Mouse (Mus musculus): ENCODE measurements around the gene Gm10570. TPM values are rescaled to one million over a fixed set of nuclear protein-coding genes. Genes with fewer than 3 reads are reported as not detected.

The Gm10570 gene
- polyA plus RNA-seq, 1 experiment, result not detected

DNA sequence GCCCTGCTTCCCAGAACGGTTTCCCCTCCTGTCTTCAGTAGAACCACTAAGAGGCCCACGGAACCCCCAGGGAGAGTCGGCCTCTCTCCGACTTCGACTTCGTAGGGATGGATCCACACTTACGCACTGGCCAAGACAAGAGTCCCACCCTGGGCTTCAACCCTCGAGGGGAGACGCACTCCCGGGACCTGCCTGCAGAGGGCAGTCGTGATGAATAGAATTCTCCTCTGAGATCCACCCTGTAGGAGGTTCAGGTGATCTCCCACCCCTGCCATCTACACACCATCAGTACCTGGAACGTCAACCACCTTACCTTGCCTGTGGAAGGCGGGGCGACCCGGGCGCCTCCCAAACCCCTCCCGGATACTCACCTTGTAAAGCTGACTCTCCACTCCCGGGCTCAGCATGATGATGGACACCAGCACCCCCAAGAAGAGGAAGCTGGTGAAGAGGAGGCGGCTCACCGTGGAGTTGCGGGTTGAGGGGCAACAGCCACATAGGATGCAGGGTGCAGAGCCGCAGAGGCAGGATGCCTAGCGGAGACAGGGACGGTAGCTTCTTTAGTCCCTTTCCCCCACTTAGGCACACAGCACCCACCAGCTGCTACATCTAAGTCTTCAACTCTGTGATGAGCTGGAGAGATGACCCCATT, 43.6 kb downstream of the Gm10570 start:
- Histone ChIP-seq H3K27ac (ENCODE audit: control insufficient read depth, insufficient read depth, low read depth, low read length, poor library complexity) (no peak overlapping the region), H3K4me3 (replicated peaks; ENCODE audit: control insufficient read depth, low read depth, low read length) (no peak overlapping the region), H3K4me1 (ENCODE audit: control insufficient read depth, insufficient read depth, low read length) (no peaks in the 10 kb centered on the region; the same call in 1 of the 2 replicates)
- no peak for TF ChIP-seq POLR2A (IDR thresholded peaks at IDR 0.05; ENCODE audit: borderline replicate concordance, control insufficient read depth, low read depth, low read length)
- peak; percentile 79 for TF ChIP-seq CTCF (IDR thresholded peaks at IDR 0.05; ENCODE audit: control insufficient read depth, insufficient read depth, low read length)
- WGBS, result 5% methylated on average over 24 of the region's 24 CpGs

DNA sequence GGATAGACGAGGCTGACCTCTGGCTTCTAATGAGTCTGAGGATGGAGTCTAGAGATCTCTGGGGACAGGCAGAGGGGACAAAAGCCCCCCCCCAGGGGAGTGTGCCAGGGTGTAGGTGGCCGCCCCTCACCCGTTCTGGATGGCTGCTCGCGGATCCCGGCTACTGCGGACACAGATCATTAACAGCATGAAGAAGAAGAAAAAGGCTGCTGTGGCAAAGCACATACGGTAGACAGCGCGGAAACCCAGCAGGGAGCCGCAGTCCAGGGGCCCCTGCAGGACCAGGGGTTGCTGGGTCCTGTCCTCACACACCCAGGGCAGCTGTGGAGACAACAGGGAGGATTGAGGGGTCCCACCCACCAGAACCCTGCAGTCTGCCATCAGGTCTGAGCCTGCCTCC, 44.3 kb downstream of the Gm10570 start:
- 34% methylated on average over 11 of the region's 11 CpGs for WGBS
- Histone ChIP-seq H3K4me1 (ENCODE audit: control insufficient read depth, insufficient read depth, low read length) (no peaks in the 10 kb centered on the region; the same call in 1 of the 2 replicates), H3K27ac (ENCODE audit: control insufficient read depth, insufficient read depth, low read depth, low read length, poor library complexity) (no peak overlapping the region), H3K4me3 (replicated peaks; ENCODE audit: control insufficient read depth, low read depth, low read length) (no peak overlapping the region)
- TF ChIP-seq POLR2A (IDR thresholded peaks at IDR 0.05; ENCODE audit: borderline replicate concordance, control insufficient read depth, low read depth, low read length) (no peak), CTCF (IDR thresholded peaks at IDR 0.05; ENCODE audit: control insufficient read depth, insufficient read depth, low read length) (no peak)

DNA sequence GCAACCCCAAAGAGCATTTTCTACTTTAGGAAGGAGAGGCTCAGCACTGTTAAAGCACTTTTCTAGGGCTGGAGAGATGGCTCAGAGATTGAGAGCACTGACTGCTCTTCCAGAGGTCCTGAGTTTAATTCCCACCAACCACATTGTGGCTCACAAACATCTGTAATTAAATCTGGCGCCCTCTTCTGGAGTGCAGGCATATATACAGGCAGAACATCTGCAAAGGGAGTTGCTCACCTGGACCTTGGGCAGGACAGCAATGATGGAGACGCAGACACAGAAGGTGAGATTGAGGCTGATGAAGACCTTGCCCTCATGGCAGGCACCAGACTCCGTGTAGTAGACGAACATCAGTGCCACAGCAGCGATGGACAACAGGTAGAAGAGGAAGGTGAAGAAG, 48.1 kb downstream of the Gm10570 start:
- WGBS, result 25% methylated on average over 5 of the region's 5 CpGs
- Histone ChIP-seq H3K4me3 (replicated peaks; ENCODE audit: control insufficient read depth, low read depth, low read length) (no peak overlapping the region), H3K27ac (ENCODE audit: control insufficient read depth, insufficient read depth, low read depth, low read length, poor library complexity) (no peak overlapping the region), H3K4me1 (ENCODE audit: control insufficient read depth, insufficient read depth, low read length) (no peaks in the 10 kb centered on the region)
- TF ChIP-seq CTCF (IDR thresholded peaks at IDR 0.05; ENCODE audit: control insufficient read depth, insufficient read depth, low read length), result no peak
- no peak for TF ChIP-seq POLR2A (IDR thresholded peaks at IDR 0.05; ENCODE audit: borderline replicate concordance, control insufficient read depth, low read depth, low read length)

Other genes starting within 250 kb of the Gm10570 start
- 23.1 and 32.6 TPM in 2 replicates for gene Pef1, start 206.1 kb downstream of the Gm10570 start, polyA plus RNA-seq (2011; ENCODE audit: insufficient read depth, insufficient read length, low replicate concordance, missing spikeins)
- not detected in 2 replicates for gene Hcrtr1, start 169.3 kb downstream of the Gm10570 start, polyA plus RNA-seq (2011; ENCODE audit: insufficient read depth, insufficient read length, low replicate concordance, missing spikeins)
- 29.5 and 51.1 TPM in 2 replicates for gene Tinagl1, start 133.6 kb downstream of the Gm10570 start, polyA plus RNA-seq (2011; ENCODE audit: insufficient read depth, insufficient read length, low replicate concordance, missing spikeins)
- gene Gm853, start 86.3 kb downstream of the Gm10570 start, polyA plus RNA-seq (2011; ENCODE audit: insufficient read depth, insufficient read length, low replicate concordance, missing spikeins), result not detected in 2 replicates
- gene Serinc2, start 29.5 kb downstream of the Gm10570 start, polyA plus RNA-seq (2011; ENCODE audit: insufficient read depth, insufficient read length, low replicate concordance, missing spikeins), result 0.52 TPM in 1 of 2 replicates, not detected in the other
- gene Fabp3, start 79 bp downstream of the Gm10570 start, polyA plus RNA-seq (2011; ENCODE audit: insufficient read depth, insufficient read length, low replicate concordance, missing spikeins), result 1.6 and 44.6 TPM in 2 replicates
- 24.3 and 26.6 TPM in 2 replicates for gene Zcchc17, start 51.3 kb upstream of the Gm10570 start, polyA plus RNA-seq (2011; ENCODE audit: insufficient read depth, insufficient read length, low replicate concordance, missing spikeins)
- 28.8 and 35.6 TPM in 2 replicates for gene Snrnp40, start 51.5 kb upstream of the Gm10570 start, polyA plus RNA-seq (2011; ENCODE audit: insufficient read depth, insufficient read length, low replicate concordance, missing spikeins)

Data from bone marrow, adult 2 months (tissue).